Mouse (Mus musculus): ENCODE measurements at regions not wholly inside any gene's neighbourhood (a gene's known extent, or its start where the extent isn't known, plus 50 kb on each side); places are given as distances from the start of the nearest gene placed in this dataset.

GRCm38 (mm10) chr6:99909459-99909858 lies 183.3 kb upstream of the Prok2 start:
- TF ChIP-seq POLR2A (IDR thresholded peaks at IDR 0.05; ENCODE audit: insufficient read length, low read depth) (no peak), MAX (IDR thresholded peaks at IDR 0.05; ENCODE audit: low read depth) (no peak), E2F4 (IDR thresholded peaks at IDR 0.05; ENCODE audit: insufficient read depth) (no peak), CEBPB (IDR thresholded peaks at IDR 0.05; ENCODE audit: insufficient read depth, poor library complexity, severe bottlenecking) (no peak), USF1 (IDR thresholded peaks at IDR 0.05; ENCODE audit: low read depth) (no peak)
